Mouse (Mus musculus) spleen, embryonic (tissue): ENCODE data around the gene Ap2s1.

Experiments
- CTCF ChIA-PET: fragments of 350-600 bp; sonication (Branson Sonifier 250); formaldehyde crosslinking; loops from one replicate; lab custom pipeline; 2022; lab: Charles Lee

Ap2s1 gene

DNA sequence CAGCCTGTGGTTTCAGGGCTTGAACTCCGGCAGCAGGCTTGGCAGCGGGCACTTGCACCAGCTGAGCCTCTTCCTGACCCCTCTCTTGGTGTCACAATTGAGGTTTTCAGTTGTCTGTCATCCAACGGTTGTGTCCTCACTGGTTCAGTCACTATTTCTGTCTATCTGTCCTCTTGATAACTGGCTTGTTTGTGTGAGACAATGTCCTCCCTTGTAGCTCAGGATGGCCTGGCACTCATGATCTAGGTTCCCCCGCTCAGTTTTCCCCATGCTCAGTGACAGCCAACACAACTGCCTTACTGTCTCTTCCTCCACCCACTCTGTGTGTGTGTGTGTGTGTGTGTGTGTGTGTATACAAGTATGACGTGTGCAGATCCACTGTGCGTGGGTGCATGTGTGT, 9.4 kb downstream of the Ap2s1 start:
- CTCF ChIA-PET: interaction anchor here (1.1 kb wide), 1 partner anchor 9 kb away, joined by 3 read pairs; the partner anchor contains the start of gene Ap2s1

DNA sequence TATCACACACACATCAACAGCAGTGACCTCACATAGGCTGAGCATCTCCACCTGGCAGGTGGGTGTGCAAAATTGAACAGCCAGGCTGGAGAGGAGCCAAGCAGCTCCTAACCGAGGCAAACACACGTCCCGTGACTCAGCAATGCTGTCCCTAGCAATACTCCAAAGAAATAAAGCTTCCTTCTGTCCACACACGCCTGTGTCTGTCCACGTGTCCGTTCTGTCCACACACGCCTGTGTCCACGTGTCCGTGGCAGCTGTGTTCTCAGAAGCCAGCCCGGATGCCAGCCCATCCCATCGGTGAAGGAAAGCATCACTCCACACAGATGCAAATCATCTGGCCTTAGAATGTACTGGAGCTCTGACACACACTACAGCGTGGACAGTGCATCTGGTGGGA, 13.8 kb downstream of the Ap2s1 start:
- CTCF ChIA-PET: no interaction called here

DNA sequence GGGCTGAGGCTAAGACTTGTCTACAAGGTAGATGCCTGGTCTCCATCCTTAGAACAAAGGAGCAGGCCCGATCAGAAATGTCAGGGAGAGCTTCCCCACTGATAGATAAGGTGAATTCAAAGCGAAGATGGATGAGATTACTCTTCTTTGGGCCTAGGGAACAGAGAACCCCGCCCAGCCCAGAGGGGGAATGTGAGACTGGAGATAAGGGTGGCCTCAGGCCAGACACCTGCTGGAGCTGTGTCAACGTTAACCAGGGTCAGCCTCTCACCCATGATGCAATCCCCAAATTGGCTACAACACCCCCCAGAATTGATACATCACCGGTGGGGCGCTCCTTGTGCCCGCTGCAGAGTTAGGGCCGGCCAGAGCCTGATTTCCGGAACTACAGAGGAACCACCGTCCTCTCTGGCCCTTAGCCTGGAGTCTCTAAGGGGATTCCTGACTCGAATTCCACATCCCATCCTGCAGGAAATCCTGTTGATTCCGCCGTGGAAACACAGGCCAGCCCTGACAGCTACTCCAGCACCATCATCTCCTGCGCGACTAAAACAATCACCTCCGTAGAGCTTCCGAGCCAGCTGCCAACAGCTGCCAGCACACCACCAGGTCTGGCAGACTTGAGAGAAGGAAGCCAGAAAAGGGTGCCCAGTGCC, 17.3 kb downstream of the Ap2s1 start:
- CTCF ChIA-PET: no interaction called here

DNA sequence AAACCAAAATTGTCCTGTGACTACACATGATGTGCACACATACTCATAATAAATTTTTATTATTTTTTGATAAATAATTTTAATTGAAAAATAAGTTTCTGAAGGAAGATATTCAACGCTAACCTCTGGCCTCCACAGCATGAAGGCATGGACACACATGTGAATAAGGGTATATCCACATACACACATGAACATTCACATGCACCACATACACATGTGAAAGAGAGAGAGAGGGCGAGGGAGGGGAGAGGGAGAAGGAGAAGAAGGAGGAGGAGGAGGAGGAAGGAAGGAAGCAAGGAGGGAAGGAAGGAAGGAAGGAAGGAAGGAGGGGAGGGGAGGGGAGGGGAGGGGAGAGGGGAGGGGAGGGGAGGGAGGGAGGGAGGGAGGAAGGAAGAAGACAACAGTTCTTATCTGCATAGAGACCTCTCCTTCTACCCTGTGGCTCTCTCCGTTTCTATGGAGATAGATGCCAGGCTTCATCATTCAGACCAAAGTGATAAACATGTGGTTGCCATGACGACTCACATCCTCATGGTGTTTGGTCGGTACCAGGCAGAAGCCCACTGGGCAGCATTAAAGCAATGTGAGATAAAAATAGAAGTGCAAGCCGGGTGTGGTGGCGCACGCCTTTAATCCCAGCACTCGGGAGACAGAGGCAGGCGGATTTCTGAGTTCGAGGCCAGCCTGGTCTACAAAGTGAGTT, 20.8 kb downstream of the Ap2s1 start:
- CTCF ChIA-PET: no interaction called here

DNA sequence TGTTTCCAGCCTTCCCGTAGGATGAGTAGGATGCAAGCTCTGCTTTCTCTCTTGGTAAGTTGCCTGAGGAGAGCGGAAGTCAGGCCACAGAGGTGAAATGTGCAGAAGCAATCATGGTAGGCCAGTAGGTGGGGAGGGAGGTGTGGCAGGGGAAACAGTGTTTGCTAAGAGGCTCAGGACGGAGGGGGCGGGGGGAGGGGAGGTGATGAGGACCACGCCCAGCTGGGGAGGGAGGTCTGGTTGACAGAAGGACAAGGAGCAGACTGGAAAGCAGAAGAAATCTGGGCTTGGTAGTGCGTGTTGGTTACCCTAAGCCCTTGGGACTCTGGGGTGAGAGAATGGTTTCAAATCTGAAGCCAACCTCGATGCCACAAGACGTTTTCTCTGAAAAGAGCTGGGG, 22.1 kb downstream of the Ap2s1 start:
- CTCF ChIA-PET: interaction anchor here (0.6 kb wide), 2 partner anchors 9 to 161 kb away, joined by 4 read pairs; no protein-coding TSS in a partner anchor

DNA sequence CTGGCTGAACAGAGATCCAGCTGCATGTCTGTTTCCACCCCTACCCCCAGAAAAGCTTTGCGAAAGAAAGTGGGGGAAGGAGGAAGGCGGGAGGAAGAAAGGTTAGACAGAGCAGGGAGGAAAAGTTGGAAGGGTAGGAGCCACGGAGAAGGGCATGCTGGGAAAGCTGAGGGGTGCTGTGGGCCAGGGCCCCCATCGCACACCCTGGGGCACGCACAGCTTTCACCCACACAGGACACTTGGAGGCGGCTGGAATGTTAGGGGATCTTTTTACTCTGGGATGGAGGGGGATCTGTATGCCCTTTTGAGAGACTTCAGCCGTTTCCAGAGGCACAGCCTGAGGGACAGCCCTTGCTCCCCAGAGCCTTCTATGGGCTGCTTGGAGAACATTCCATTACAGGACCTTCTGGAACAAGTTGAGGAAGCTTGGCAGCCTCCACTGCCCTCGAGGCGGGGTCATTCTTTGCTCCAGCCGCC, 22.8 kb downstream of the Ap2s1 start:
- CTCF ChIA-PET: interaction anchor here (0.6 kb wide), 1 partner anchor 78 kb away, joined by 8 read pairs; no protein-coding TSS in a partner anchor

DNA sequence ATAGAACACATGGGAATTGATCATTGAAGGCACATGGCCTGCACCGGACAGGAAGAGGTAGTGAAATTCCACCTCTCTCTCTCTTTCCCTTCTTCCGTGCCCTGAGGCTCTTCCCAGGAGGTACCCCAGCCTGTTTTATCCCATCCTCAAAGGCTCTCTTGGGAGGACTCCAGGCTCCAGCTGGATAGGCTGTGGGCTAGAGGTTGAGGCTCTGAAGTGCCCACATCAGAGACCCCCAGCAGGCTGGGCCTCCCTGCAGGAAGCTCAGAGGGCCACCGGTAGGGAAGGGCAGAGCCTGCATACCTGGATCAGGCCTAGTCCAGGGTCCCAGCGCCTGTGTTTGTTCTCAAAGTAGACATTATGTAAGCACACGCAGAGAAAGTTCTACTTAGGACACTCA, 23.4 kb downstream of the Ap2s1 start:
- CTCF ChIA-PET: no interaction called here

DNA sequence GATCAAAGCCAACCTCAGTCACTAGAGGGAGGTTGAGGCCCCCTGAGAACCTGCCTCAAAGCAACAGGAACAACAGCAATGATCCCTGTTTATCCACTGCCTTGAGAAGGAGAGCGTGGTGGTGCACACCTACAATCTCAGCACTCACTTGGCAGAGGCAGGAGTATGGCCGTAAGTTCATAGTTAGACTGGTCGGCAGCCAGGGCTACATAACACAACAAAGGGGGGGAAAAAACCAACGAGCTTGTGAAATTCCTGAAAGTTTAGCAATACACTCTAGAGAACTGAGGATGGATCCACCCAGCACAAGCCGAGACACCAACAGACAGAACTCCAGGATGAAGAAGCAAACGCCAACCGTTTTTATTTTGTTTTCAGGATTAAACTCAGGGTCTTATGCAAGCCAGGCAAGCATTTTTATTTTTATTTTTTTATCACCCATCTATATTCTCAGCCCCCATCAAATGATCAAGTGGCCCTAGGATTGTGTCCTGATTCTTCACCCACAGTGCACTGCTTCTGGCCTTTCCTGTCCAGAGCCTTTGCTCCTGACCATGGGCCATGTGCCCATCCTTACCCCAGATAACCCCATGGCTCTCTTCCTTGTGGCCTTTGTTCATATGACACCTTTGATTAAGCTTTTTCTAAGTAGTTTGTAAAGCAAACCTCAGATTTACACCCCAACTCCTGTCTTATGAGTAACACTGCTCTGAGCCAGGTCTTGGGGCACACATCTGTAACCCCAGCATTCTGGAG, 25.4 kb downstream of the Ap2s1 start:
- CTCF ChIA-PET: no interaction called here

DNA sequence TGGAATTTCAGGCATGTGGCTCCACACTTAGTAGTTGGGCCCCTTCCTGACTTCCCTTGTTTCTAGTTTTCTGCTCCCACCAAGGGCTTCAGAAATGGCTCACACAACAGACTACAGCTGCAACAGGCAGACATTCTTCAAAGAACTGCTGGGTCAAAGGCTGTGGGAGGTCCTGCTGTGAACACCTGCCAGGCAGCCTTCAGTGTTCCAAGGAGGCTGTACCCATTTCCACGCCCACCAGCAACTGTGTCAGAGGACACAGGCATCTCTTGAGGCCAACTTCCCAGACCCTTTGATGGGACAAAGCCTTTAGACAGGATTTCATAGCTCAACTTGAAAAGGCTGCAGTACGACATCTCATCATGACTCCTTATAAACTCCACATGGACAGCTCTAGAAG, 28.2 kb downstream of the Ap2s1 start:
- CTCF ChIA-PET: no interaction called here

DNA sequence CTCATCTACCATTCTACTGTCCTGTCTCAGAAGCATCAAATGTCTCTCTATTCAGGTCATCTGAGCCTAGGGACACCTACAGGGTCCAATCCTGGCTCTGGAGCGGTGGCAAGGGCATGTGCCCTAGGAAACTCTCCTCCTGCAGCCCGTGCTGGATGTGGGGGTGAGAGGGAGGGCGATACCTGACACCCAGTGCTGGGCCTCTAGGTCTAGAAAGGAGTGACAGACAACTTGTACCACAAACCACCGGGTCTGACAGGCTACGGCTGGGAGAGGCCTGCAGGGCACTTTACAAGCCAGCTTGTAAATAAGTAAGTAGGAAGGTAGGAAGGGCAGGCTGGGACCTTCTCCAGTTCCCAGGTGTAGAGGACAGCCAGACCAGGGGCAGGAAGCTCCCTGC, 37.7 kb downstream of the Ap2s1 start:
- CTCF ChIA-PET: no interaction called here

DNA sequence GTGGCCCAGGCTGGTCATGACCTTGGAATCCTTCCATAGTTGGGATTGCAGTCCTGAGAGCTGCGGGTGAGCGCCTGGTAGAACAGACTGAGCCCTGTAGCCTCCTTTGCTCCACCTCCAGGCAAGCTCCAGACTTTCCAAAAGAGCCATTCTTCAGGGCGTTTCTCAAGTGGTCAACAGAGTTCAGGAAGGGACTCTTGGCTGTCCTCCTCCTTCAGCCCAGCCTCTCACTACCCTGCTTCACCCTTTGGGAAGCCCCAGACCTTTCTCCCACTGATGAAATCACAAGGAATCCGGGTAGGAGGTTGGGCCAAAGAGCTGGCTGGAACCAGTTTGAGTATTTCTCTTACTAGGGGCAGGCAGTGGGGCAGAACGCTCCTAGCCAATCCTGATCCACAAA, 41.9 kb downstream of the Ap2s1 start:
- CTCF ChIA-PET: no interaction called here

DNA sequence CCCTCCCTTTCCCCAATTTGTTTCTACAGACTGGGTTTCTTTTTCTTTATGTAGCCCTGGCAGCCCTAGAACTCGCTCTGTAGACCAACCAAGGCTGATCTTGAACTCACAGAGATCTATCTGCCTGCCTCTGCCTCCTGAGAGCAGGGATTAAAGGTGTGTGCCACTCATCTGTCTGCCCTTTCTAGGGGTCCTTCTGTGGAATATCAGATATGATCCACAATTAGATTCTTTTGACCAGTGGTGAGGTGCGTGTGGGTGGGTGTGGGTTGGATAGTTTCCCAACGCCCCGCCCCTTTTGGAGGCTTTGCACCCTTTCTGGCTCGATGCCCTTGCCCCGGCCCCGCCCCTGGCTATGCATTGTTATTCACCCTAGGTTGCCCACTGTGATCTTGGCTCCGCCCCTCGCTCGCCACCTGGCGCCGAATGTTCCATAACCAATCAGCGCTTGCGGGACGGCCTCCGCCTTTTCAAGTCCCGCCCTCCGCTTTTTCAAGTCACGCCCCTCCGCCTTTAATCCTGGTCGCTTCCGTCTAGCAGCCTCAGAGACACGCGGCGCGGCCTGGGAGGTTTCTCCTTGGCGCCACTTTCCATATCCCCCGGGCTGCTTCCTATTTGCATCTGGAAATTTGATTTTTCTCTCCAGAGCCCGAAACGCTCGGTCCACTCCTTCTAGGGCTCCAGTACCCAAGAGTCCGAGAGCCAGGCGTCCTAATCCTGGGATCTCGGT, 42.8 kb downstream of the Ap2s1 start, which contains the start of gene Slc1a5:
TSS of gene Slc1a5 (plus strand) at position 516 of the 730 bp plus-strand sequence.
- CTCF ChIA-PET: no interaction called here

DNA sequence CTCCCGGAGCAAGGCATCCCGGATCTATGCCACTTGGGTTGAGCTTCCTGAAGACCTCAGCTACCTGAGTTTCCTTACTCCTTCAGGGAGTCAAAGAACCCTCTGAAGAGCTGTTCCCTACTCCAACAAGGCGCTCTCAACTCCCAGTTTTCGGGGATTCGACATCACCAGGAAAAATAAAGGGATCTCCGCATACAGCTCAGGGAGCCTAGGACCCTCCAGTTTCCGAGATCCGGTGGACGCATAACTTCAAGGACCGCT, 43.3 kb downstream of the Ap2s1 start:
- CTCF ChIA-PET: no interaction called here

DNA sequence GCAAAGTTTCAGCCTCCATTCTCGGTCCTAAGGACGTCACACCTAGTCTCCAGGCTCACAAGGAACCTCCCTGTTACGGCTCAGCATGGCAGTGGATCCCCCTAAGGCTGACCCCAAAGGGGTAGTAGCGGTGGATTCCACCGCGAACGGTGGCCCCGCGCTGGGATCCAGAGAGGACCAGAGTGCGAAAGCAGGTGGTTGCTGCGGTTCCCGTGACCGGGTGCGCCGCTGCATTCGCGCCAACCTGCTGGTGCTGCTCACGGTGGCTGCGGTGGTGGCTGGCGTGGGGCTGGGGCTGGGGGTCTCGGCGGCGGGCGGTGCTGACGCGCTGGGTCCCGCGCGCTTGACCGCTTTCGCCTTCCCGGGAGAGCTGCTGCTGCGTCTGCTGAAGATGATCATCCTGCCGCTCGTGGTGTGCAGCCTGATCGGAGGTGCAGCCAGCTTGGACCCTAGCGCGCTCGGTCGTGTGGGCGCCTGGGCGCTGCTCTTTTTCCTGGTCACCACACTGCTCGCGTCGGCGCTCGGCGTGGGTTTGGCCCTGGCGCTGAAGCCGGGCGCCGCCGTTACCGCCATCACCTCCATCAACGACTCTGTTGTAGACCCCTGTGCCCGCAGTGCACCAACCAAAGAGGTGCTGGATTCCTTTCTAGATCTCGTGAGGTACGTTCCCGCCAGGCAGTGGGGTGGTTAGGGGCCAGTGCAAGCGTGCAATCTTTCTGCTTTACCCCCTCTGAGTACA, 43.8 kb downstream of the Ap2s1 start:
- CTCF ChIA-PET: no interaction called here

DNA sequence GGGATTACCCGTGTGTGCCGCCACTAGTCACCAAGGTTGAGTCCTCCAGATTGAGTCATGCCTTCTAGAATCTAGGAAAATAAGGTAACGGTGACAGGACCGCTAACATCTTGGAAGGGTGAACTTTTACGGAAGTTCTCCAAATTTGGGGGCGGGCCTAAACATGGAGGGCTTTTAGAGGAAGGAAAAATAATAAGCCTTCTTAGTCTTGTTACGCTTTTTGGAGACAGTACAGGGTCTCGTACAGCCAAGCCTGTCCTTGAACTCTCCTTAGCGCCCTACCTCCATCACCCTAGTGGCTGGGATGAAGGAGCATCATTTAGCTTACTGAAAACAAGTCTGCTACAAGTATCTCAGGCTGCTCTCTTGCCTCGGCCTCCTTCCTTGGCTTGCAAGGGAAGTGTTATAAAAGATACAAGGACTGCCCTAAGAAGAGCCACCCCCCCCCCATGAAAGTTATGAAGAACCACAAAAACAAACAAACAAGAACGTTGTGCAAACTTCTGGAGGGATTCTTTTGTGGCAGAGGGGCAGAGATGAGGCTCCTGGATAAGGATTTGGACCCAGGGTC, 44.4 kb downstream of the Ap2s1 start:
- CTCF ChIA-PET: no interaction called here

DNA sequence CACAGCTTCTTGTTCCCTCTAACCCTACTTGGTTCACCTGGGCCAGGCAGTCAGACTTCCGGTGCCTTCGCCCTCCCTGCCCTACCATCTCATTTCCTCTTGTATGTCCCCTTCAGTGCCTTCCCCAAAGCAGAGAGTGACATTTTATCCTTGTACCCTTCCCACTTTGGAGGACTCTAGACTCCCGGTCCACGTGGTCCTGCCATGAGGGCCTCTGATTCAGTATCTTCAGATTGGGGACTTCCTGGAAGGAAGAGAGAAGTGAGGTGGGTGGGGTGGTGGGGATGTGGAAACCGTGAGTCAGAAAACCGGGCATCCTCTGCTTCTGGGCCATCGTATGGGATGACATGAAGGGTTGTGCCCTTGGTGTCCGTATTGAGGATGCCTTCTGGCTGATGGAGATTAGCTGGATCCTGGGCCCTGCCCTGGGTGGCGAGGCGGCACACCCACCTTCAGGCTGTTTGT, 45.0 kb downstream of the Ap2s1 start:
- CTCF ChIA-PET: no interaction called here

DNA sequence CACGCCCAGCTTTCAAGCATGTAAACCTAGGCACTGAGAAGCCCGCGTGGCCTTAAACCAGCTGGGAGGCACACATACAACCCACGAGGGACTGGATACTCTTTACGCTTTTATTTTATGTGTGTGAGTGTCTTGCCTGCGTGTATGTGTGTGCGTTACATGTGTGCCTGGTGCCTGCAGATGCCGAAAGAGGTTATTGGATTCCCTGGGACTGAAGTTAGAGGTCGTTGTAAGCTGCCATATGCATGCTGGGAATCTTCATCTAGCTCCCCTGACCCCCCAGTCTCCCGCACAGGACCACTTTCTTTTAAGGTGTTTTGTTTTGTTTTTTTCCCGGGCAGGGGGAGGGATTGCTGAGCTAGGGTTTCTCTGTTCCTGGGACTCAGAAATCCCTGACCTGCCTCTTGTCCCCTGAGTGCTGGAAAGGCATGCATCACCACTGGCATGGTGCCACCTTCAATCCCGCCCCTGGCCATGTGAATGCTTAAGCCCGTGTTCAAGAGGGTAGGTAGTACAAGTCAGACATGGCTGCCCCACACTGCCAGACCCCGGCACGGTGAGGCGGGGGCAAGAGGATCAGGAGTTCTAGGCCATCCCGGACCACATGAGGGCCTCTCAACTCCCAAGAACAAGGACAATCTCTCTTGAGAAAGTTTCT, 45.7 kb downstream of the Ap2s1 start:
- CTCF ChIA-PET: no interaction called here

DNA sequence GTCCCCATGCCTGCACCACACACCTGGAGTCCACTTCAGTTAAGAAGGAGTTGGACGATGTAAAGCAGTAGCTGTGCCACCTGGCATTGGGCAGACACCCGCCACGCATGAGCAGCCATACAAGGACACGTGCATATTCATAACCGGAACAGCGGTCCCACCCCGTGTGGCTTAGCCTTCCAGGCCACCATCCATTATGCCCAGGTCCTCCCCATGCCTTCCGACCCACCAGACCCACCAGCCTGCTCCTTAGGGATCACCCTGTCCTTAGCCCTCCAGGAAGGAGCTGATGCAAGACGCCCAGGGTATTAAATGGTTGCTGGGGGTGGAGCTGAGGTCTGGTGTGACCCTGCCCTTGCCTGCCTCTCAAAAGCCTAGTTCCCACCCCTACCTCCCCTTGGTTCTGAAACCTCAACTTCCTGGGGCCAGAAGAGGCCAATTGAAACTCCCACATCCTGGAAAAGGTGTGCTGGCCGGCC, 46.3 kb downstream of the Ap2s1 start:
- CTCF ChIA-PET: no interaction called here

DNA sequence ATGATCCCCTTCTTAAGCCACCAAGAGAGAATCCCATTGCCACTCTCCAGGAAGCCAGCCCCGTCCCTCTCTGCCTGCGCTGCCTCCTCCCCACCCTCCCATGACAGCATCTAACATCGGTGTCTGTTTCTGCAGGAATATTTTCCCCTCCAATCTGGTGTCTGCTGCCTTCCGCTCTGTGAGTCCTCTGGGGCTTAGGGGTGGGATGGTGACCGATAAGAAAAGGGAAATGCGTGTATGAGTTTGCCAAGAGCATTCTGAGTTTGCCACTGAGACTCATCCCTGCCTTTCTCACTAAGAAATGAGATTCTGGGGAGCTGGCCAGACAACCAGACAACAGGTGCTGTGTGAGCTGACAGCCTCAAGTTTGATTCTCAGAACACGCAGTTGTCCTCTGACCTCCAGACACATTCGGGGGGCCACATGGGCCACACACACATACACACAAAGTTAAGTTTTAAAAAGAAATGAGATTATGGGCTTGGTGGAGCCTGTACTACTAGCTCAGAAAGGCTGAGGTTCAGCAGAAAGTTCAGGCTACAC, 47.4 kb downstream of the Ap2s1 start:
- CTCF ChIA-PET: no interaction called here

DNA sequence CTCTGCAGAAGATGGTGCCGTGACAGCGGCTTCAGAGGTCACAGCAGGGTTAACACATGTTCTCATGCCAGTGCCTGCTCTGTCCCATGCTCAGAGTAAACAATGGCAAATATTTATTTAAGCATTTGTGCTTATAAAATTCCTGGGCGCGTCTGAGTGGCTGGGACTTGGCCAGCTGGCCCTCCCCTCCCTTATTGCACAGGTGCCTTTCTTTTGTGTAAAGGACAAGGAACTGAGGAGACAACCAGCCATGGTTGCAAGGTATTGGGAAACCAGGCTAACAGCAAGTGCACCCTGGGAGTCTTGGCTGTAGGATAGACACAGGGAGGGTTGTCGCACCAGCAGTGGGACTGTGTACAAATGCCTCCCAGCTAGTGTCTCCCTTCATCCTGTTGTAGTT, 54.1 kb downstream of the Ap2s1 start:
- CTCF ChIA-PET: interaction anchor here (0.6 kb wide), 1 partner anchor 177 kb away, joined by 6 read pairs; no protein-coding TSS in a partner anchor
